Mouse (Mus musculus) liver, adult 10 weeks (tissue): ENCODE results near the gene Rin1. TPM values are rescaled to one million over a fixed set of nuclear protein-coding genes. Genes with fewer than 3 reads are reported as not detected.

ENCODE experiments used
- polyA plus RNA-seq: library from polyadenylated mRNA; stranded (reverse); fragments of 350-450 nt; fragmentation: Illumina TruSeq; extraction: RNeasy Lipid Tissue Mini Kit (QIAGEN cat#74804); gene quantifications from one replicate; pipeline ENCODE4 v1.2.3, GENCODE M21; 2014; ENCODE audit warnings: low read depth, low replicate concordance

Rin1 gene
- polyA plus RNA-seq = not detected

DNA sequence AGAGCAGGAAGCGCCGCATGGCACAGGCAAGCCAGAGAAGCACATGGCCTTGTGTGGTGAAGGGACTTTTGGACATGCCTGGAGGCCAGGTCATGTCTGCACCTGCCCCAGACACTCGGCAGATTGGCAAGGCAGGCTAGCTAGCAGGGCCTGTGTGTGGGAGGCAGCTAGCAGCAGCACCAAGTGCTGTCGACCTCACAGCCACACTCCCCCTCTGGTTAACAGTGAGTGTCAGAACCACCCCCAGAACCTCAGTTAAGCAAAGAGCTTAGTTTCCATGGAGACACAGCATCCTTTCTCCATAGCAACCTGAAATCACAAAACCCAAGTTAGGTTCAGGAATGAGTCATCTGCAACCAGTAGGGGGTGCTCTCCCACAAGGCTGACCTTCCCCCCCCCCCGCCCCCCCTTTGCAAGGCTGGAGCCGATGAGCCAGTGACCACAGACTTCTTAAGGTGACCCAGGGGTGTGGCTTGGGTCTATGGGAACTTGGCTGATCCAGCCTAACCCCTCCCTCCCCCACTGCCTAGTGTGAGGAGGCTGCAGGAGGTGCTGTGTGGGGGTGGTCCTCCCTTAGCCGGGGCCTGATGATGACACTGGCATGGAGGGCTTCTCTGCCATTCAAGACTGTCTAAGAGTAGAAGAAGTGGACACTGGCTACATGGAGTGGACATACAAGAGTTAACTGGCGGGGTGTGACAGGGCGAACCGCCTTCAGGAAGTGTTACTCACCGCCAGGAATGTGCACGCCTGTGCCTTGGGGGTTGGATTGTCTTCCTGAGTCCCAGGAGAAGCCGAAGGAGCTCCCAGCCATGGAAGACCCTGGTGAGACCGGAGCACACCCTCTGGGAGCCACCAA, at the start of gene Rin1:
Gene Rin1, plus strand, starts transcription at position 435 of the 859 bp plus-strand sequence.

DNA sequence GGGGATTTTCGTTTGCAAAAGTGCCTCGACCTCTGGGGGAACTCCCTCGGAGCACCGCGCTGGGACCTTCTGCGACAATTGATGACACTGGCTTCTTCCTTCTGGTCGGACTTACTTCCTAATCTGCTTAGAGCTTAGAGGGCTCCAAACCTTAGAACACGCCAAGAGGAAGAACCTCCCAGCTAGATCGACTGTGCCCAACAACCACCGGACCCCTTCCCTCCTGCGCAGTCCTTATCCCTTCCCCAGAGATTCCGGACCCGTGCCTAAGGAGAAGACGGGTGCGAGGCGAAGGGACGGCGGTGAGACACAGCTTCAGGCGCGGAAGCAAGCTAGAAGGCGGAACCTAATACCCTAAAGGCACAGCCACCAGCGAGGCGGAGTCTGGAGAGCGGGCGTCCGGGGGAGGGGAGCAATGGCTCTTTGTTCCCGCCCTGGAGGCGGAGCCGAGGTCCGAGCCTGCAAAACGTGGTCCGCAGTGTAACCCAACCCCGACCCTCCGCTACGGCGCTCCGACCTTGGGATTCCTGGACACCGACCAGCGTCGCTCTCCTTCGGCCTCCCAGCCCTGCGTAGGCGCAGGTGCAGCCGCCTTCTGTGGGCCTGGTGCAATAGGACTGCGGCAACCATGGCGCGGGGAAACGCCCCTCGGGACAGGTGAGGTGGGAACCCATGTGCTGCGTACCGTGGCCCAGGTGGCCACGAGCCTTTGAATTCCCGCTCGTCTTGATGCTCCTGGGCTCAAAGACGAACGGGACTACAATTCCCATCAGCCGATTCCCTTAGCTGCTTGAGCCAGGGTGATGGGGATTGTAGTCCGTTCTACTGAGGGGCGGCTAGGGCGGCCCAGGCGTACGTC, 26.4 kb upstream of the Rin1 start, which contains the start of gene Slc29a2:
Gene Slc29a2, plus strand, starts transcription at position 240 of the 859 bp plus-strand sequence.

DNA sequence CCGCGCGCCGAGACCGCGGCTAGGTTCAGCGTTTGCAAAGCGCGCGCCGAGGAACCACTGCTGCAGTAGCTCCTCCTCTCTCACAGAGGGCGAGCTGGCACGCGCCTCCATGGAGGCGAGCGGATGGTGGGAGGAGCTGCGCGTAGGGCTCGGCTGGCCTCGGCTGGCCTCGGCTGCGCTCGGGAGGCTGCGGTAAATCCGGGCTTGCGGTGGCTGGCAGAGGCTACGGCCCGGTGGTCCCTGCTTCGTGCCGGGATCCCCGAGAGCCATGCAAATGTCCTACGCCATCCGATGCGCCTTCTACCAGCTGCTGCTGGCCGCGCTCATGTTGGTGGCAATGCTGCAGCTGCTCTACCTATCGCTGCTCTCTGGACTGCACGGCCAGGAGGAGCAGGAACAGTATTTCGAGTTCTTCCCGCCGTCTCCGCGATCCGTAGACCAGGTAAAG, 11.5 kb upstream of the Rin1 start, which contains the start of the genes B4gat1 and AC124502.3:
Gene B4gat1, plus strand, starts transcription at position 118 of the 448 bp plus-strand sequence.
Gene AC124502.3, plus strand, starts transcription at position 183 of the 448 bp plus-strand sequence.

DNA sequence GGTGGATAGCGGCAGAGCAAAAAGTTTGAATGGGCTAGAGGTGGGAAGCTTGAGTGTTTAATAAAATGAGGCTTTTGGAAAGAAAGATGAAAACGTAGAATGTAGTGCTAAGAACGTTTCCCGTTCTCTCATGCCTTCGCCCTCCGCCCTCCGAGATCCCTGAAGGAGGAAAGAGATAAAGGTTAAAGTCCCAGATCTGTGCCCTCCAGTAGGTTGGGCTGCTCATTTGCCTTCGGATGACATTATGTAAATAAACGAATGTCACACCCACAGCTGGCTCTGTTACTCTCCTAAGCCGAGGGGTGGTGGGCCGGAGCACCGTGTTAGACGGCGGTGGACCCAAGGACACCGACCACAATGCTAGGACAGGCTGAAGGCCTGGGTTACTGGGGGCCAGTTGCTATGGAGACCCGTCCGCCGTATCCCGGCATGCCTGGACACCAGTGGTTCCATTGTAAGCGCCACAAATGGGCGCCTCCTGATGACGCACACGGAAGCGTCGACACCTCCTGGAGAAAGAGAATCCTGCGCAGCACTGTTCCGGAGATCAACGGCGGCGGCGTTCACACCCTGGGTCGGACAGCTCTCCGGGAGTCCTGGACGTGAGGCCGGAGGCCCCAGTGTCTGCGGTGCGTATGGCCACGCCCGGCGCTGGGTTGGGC, 9.3 kb upstream of the Rin1 start, which contains the start of gene Brms1:
Gene Brms1, plus strand, starts transcription at position 493 of the 662 bp plus-strand sequence.

DNA sequence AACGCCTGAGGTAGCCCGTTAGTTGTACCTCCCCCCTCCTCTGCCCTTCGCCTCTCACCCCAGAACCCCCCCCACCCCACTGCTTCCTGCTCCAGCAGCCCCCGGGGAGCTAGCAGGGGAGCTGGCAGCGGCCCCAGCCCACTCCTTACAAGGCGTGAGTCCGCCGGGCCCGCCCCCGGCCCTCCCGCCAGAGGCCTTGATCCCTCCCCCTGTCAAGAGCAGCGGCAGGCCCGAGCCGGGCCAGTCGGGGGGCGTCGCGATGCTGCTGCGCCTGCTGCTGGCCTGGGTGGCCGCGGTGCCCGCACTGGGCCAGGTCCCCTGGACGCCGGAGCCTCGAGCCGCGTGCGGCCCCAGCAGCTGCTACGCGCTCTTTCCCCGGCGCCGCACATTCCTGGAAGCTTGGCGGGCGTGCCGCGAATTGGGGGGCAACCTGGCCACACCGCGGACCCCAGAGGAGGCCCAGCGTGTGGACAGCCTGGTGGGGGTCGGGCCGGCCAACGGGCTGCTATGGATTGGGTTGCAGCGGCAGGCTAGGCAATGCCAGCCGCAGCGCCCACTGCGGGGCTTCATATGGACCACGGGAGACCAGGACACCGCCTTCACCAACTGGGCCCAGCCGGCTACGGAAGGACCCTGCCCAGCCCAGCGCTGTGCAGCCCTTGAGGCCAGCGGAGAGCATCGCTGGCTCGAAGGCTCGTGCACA, 17.7 kb downstream of the Rin1 start, which contains the start of gene Cd248:
Gene Cd248, plus strand, starts transcription at position 212 of the 703 bp plus-strand sequence.

DNA sequence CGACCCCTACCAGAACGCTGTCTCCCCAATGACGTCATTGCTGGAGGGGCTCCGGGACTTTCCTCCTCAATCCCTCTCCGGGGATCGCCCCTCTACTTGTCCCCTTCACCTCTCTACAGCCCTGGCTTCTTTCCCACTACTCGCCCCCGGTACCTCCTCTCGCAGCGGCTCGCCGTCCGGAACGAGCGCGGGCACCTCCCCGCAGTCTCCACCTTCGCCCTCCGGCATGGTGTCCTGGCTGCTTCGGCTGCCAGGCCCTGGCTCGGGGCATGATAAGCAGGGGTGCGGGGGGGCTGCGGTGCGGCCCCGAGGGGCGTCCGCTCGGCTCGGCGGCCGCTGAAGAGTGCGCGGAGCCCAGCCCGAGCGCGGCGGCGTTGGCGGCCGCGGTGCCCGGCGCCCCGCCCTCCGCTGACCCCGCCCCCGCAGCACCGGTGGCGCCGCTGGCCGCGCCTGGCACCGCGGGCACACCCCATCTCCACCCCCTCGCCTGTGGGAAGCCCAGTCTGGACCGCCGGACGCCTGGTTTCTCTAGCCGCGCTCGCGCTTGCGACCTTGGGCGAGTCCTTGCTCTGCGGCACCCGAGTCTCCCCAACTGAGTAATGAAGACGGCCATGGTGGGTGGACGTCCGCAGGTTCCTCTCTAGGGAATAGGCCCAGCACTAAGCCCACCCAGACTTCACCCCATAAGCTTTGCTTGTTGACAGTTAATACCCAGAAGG, 35.0 kb downstream of the Rin1 start, which contains the start of gene Tmem151a:
Gene Tmem151a, minus strand, starts transcription at position 387 of the 719 bp plus-strand sequence.

DNA sequence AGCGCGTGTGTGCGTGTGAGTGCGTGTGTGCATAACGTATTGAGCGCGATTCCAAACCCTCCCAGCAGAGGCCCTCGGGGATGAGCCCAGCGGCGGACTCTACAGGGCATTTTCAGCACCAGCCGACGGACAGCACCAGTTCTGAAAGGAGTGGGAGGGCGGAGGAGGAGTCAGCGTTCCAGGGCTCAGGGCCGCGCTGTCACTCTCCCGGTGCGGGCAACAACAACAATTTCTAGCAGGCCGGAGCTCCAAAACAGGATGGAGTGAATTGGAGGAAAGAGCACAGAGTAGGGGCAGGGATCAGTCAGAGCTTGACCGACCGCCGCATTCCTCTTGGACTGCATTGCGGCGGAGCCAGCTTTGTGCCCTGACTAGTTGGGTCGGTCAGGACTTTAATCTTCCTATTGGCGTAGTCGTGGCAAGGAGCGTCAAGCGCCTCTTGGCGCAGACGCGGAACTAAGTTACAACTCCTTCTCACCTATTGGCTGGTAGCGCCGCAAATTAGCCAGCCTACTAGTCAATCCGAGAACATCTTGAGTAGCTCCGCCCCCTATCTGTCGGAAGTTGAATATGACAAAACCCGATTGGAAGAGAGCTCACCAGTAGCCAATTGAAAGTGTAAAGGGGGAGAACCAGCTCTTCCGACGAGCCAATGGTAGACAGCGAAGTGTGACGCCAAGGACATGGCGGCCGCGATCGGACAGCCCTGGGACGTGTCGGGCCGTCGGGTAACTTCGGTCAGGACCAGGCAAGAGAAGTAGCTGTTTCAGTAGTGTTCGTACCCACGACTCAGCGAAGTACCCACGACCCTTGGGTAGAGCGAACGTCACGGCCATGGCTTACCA, 37.8 kb downstream of the Rin1 start, which contains the start of gene Yif1a:
Gene Yif1a, plus strand, starts transcription at position 655 of the 845 bp plus-strand sequence.

DNA sequence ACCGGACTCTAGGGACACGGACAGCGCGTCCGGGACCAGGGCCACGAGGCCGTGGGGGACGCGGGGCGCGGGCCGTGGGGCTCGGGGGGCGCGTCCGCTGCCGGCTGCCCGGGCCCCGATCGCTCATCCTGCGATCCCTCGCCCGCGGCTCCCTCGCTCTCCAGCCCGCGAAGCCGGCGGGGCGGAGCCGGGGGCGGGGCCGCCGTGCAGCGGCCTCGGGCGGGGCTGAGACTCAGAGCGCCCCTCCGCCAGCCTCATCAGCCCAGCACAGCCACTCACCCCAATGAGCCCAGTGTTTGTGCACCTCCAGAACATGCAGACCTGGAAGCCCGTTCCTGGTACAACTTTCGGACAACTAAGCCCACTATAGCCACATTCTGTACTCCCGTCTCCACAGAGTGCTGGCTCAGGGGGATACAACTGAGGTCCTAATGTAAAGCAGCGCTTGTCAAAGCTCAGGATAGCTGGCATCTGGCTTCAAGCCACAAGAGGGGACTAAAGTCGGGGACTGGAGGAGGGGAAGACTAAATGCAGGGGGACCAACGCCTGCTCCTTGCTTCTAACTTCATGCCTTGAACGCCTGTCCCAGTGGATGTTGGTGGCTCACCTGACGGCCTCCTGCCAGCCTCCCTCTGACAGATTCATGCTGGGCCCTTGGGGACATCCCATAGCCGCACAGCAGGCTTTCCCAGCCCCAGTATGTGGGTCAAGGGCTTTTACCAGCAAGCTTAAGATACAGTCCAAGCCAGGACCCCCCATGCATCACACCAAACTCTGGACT, 48.3 kb downstream of the Rin1 start, which contains the start of gene Cnih2:
Gene Cnih2, minus strand, starts transcription at position 159 of the 781 bp plus-strand sequence.

Other genes with a start within 250 kb of the Rin1 start
- 14.7 TPM for gene Gm21992, start 238.9 kb upstream of the Rin1 start, polyA plus RNA-seq
- gene Rbm14, start 238.8 kb upstream of the Rin1 start, polyA plus RNA-seq = 1.9 TPM
- gene Ccs, start 211.1 kb upstream of the Rin1 start, polyA plus RNA-seq = 17.2 TPM
- not detected for gene Ccdc87, start 211.1 kb upstream of the Rin1 start, polyA plus RNA-seq
- gene Ctsf, start 195.4 kb upstream of the Rin1 start, polyA plus RNA-seq = 13.0 TPM
- gene Actn3, start 172.6 kb upstream of the Rin1 start, polyA plus RNA-seq = not detected
- gene Zdhhc24, start 171.8 kb upstream of the Rin1 start, polyA plus RNA-seq = 3.2 TPM
- 0.45 TPM for gene Bbs1, start 143.9 kb upstream of the Rin1 start, polyA plus RNA-seq
- gene Dpp3, start 122.2 kb upstream of the Rin1 start, polyA plus RNA-seq = 4.6 TPM
- gene Peli3, start 107.4 kb upstream of the Rin1 start, polyA plus RNA-seq = 0.42 TPM
- 22.6 TPM for gene Mrpl11, start 88.3 kb upstream of the Rin1 start, polyA plus RNA-seq
- gene Npas4, start 60.2 kb upstream of the Rin1 start, polyA plus RNA-seq = not detected
- gene Slc29a2, start 26.6 kb upstream of the Rin1 start, polyA plus RNA-seq = not detected
- 9.5 TPM for gene B4gat1, start 11.7 kb upstream of the Rin1 start, polyA plus RNA-seq
- 0.69 TPM for gene AC124502.3, start 11.6 kb upstream of the Rin1 start, polyA plus RNA-seq
- gene Brms1, start 9.1 kb upstream of the Rin1 start, polyA plus RNA-seq = 1.6 TPM
- not detected for gene Cd248, start 17.6 kb downstream of the Rin1 start, polyA plus RNA-seq
- gene Tmem151a, start 35.0 kb downstream of the Rin1 start, polyA plus RNA-seq = not detected
- gene Yif1a, start 38.1 kb downstream of the Rin1 start, polyA plus RNA-seq = 27.7 TPM
- not detected for gene Cnih2, start 48.0 kb downstream of the Rin1 start, polyA plus RNA-seq
- gene Rab1b, start 56.6 kb downstream of the Rin1 start, polyA plus RNA-seq = 7.5 TPM
- 0.93 TPM for gene Klc2, start 68.1 kb downstream of the Rin1 start, polyA plus RNA-seq
- gene Pacs1, start 222.6 kb downstream of the Rin1 start, polyA plus RNA-seq = 0.53 TPM
- 25.1 TPM for gene Sf3b2, start 245.0 kb downstream of the Rin1 start, polyA plus RNA-seq
- gene Gal3st3, start 247.8 kb downstream of the Rin1 start, polyA plus RNA-seq = not detected